Comparison of ENCODE assay signal across 14 mouse cellular contexts in the genomic region with DNA sequence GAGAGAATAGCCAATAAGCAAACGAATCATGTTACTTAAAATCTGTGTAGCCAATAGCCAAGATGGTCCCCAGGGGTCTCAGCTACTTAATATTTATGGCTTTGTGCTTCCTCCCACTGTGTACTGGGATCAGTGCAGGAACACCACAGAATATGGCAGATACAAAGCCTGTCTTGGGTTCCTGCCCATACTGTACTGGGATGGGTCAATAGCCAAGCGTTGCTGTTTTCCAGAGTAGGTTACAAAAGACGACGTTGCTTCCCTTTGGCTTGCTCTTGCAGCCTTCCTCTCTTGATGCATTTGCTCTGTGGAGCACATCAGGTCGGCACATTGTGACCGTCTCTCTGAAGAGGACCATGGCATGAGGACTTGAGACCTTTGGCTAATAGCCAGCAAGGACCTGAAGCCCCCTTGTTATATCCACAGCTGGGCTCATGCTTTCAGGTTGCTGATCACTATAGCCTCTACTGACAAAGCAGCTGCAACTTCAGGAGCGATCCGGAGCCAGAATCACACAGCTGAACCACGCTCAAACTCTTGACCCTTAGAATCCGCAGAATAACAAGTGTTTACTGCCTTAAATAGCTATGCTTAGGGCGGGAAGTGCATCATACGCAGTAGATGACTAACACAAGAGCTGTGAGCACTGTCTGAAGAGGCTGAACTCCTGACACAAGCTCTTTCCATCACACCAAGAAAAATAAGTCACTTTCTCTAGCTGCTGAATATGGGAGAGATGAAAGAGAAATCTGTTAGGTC.
DNase-seq lines count a peak whose midpoint lies in the region; ATAC-seq and TF ChIP-seq lines count a peak whose summit lies in the region.
"Had no signal": no experiment of that assay in that cellular context is flagged by ENCODE, and none has a peak within 500 bp of the region (broad histone marks: within the 10 kb centered on the region; RNA-seq: fewer than 3 reads in every experiment).

No protein-coding gene starts in this region.

- no peak overlapping the region for H3K4me3 ChIP-seq in liver, postnatal 0 days (ENCODE audit: low read depth, low read length)
- no peak overlapping the region for H3K4me3 ChIP-seq in liver, embryonic 12.5 days
- H3K4me3 ChIP-seq in heart, embryonic 10.5 days: no peak overlapping the region
- no peak overlapping the region for H3K4me3 ChIP-seq in layer of hippocampus, adult 2 months

- H3K9me3 ChIP-seq in liver, postnatal 0 days (ENCODE audit: low read length): no peaks in the 10 kb centered on the region
- no peaks in the 10 kb centered on the region for H3K9me3 ChIP-seq in liver, embryonic 12.5 days (replicated peaks)
- no peaks in the 10 kb centered on the region for H3K9me3 ChIP-seq in heart, embryonic 10.5 days

- no peaks in the 10 kb centered on the region for H3K27me3 ChIP-seq in liver, postnatal 0 days (ENCODE audit: insufficient read depth, low read length)
- H3K27me3 ChIP-seq in liver, embryonic 12.5 days (replicated peaks): no peaks in the 10 kb centered on the region
- H3K27me3 ChIP-seq in heart, embryonic 10.5 days (ENCODE audit: insufficient read depth, poor library complexity, severe bottlenecking): no peaks in the 10 kb centered on the region

- no peak overlapping the region for H3K9ac ChIP-seq in liver, postnatal 0 days (replicated peaks)
- no peak overlapping the region for H3K9ac ChIP-seq in liver, embryonic 12.5 days

- no peak overlapping the region for H3K27ac ChIP-seq in liver, postnatal 0 days (ENCODE audit: low read depth)
- no peak overlapping the region for H3K27ac ChIP-seq in liver, embryonic 12.5 days
- peak overlapping the region; percentile 22; the same call in 1 of the 2 replicates for H3K27ac ChIP-seq in heart, embryonic 10.5 days
- H3K27ac ChIP-seq in layer of hippocampus, adult 2 months: no peak overlapping the region

- H3K36me3 ChIP-seq in liver, postnatal 0 days (replicated peaks; ENCODE audit: insufficient read depth, low read length): no peaks in the 10 kb centered on the region
- H3K36me3 ChIP-seq in liver, embryonic 12.5 days: no peaks in the 10 kb centered on the region
- H3K36me3 ChIP-seq in heart, embryonic 10.5 days: no peaks in the 10 kb centered on the region

- no peak for TF ChIP-seq EP300 in liver, postnatal 0 days (IDR thresholded peaks at IDR 0.05; ENCODE audit: low read depth)

- TF ChIP-seq CTCF in liver, postnatal 0 days (IDR thresholded peaks at IDR 0.05; ENCODE audit: low read depth): no peak
- TF ChIP-seq CTCF in layer of hippocampus, adult 2 months (conservative IDR thresholded peaks at IDR 0.05): no peak

- no peaks in the 10 kb centered on the region for H3K4me1 ChIP-seq in liver, postnatal 0 days (ENCODE audit: insufficient read depth)
- peaks cover 6% of the 10 kb centered on the region; the same call in 1 of the 2 replicates for H3K4me1 ChIP-seq in liver, embryonic 12.5 days
- peaks cover 28% of the 10 kb centered on the region for H3K4me1 ChIP-seq in heart, embryonic 10.5 days

- 76% methylated on average over 12 of the region's 12 CpGs for WGBS in liver, postnatal 0 days (ENCODE audit: insufficient replicate concordance)
- WGBS in liver, embryonic 12.5 days (ENCODE audit: insufficient replicate concordance): 72% methylated on average over 12 of the region's 12 CpGs
- 86% methylated on average over 12 of the region's 12 CpGs for WGBS in heart, embryonic 10.5 days

- H3K4me2 ChIP-seq in liver, postnatal 0 days (ENCODE audit: low read depth, low read length): no peak overlapping the region
- no peak overlapping the region for H3K4me2 ChIP-seq in liver, embryonic 12.5 days

- no peak for ATAC-seq in liver, postnatal 0 days
- ATAC-seq in liver, embryonic 12.5 days: no peak
- ATAC-seq: forebrain, embryonic 16.5 days; hindbrain, embryonic 16.5 days had no signal

- peak; percentile 39 for DNase-seq in cerebellum, postnatal 10 days
- no peak for DNase-seq in cerebellum, adult 8-10 months
- peak; percentile 4 for DNase-seq in liver, postnatal 0 days
- DNase-seq in heart, embryonic 10.5 days (ENCODE audit: low spot score): no peak
- DNase-seq in skeletal muscle tissue, adult 2 months (ENCODE audit: low read depth, low spot score): peak; percentile 68
- DNase-seq in layer of hippocampus, adult 9-11 months: no peak
- no peak for DNase-seq in layer of hippocampus, adult 2 months (ENCODE audit: low spot score in 2 of 2)
- DNase-seq: adrenal gland, postnatal 14 days; left cerebral cortex, postnatal 4 days; lung, adult 2 months; right cerebral cortex, postnatal 25 days had no signal

Comparison
In these comparisons a context has a peak if more than half of its experiments do, and no peak if none do; other contexts are left out.
1. DNase-seq: peak in cerebellum, postnatal 10 days (2 of 2), liver, postnatal 0 days (single experiment) and skeletal muscle tissue, adult 2 months (single experiment); none in cerebellum, adult 8-10 months (single experiment), heart, embryonic 10.5 days (single experiment), layer of hippocampus, adult 9-11 months (single experiment) and layer of hippocampus, adult 2 months (0 of 2).